Mouse (Mus musculus): ENCODE data around the gene 4933400A11Rik. TPM values are rescaled to one million over a fixed set of nuclear protein-coding genes. Genes with fewer than 3 reads are reported as not detected.

4933400A11Rik gene
- polyA plus RNA-seq (2016; fragmentation: Nextera tagmentation; extraction: Ambion mirVana), result not detected in 2 replicates

- Histone ChIP-seq H3K36me3 (no peaks in the 10 kb centered on the region), H3K27me3 (peaks cover 9% of the 10 kb centered on the region; the same call in 1 of the 2 replicates)
These were observed at the start of gene 4933400A11Rik for GRCm38 (mm10) chrX:169779535-169779934. 4933400A11Rik (minus strand) TSS chrX:169779635.

DNA sequence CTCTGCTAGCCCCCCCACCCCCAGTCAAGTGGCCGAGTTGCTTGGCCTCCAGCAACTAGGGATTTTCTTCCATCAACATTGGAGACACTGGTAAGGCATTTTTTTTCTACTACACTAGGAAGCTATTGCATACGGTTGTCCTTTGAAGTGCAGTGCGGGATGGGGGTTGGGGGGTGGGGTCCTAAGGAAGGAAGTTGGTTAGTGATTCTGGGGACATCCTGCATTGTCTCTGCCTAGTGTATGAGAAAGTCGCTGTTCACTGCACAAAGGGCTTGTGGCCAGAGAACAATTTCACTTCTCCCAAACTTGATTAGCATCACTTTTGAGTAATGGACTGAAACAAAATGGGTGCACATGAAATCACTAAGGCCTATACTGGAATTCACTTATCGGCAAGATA is 48.7 kb upstream of the 4933400A11Rik start:
- Histone ChIP-seq H3K27me3 (peaks cover 15% of the 10 kb centered on the region; the same call in 1 of the 2 replicates), H3K9me3 (no peaks in the 10 kb centered on the region), H3K4me2 (no peak overlapping the region), H3K9ac (replicated peaks) (no peak overlapping the region), H3K36me3 (no peaks in the 10 kb centered on the region), H3K4me3 (replicated peaks) (no peak overlapping the region), H3K4me1 (replicated peaks) (no peaks in the 10 kb centered on the region), H3K27ac (no peak overlapping the region)
- no peak for ATAC-seq (ENCODE audit: insufficient number of reproducible peaks, insufficient read depth, low FRiP score, low TSS enrichment, low read depth)
- WGBS, result 36% methylated on average over 5 of the region's 5 CpGs

More at GRCm38 (mm10) chrX:169779535-169779934, at the start of gene 4933400A11Rik:
- no peak within 1 kb of the TSS for H3K27ac ChIP-seq
- H3K4me3 ChIP-seq (replicated peaks), result no peak within 1 kb of the TSS
- no peak within 1 kb of the TSS for H3K4me2 ChIP-seq
- WGBS, result 81% methylated on average over 3 of the region's 3 CpGs
- H3K9me3 ChIP-seq, result no peaks in the 10 kb centered on the region
- ATAC-seq (ENCODE audit: insufficient number of reproducible peaks, insufficient read depth, low FRiP score, low TSS enrichment, low read depth), result no peak
- H3K9ac ChIP-seq (replicated peaks), result no peak within 1 kb of the TSS
- no peaks in the 10 kb centered on the region for H3K4me1 ChIP-seq (replicated peaks)

DNA sequence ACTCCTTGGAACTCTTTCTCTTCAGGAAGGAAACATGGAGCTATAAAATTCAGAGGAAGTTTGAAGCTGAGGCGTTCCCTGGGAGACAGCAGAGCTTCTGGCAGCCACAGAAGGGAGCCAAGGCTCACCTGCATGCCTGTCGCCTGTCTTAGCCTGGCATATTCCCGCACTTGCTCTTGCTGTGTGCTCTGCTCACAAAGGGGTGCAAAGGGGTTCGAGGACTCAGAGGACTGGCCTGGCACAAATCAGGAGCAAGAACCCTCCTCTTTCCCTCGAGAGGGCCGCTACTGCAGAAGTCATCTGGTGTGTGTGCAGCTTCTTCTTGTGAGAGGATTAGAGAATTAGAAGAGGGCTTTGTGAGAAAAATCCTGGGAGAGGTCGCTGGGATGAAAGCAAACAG is 48.3 kb upstream of the 4933400A11Rik start:
- no peak overlapping the region for H3K27ac ChIP-seq
- WGBS, result 18% methylated on average over 7 of the region's 7 CpGs

DNA sequence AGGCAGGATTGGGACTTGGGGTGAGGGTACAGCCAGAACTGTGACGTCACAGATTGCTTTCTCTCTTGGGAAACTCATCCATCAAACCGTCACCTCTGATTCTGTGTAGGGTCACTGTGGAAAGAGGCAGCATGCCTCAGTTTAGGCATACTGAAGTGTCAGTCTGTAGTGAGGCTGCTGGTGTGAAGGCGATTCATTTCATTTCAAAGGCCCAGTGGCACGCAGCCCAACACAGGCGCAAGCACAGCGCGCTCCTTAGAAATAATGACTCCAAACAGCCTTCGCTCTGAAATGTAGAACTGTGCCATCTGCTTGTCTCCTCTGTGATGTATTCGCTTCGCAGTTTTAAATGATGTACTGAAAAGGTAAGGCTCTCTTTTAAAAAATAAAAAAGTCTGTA is 47.5 kb upstream of the 4933400A11Rik start:
- no peak overlapping the region for H3K9ac ChIP-seq (replicated peaks)
- no peaks in the 10 kb centered on the region for H3K36me3 ChIP-seq
- ATAC-seq (ENCODE audit: insufficient number of reproducible peaks, insufficient read depth, low FRiP score, low TSS enrichment, low read depth), result no peak
- no peaks in the 10 kb centered on the region for H3K4me1 ChIP-seq (replicated peaks)
- H3K4me2 ChIP-seq, result no peak overlapping the region
- H3K4me3 ChIP-seq (replicated peaks), result no peak overlapping the region
- peaks cover 15% of the 10 kb centered on the region; the same call in 1 of the 2 replicates for H3K27me3 ChIP-seq
- no peaks in the 10 kb centered on the region for H3K9me3 ChIP-seq
- no peak overlapping the region for H3K27ac ChIP-seq
- 52% methylated on average over 10 of the region's 10 CpGs for WGBS

More for the DNA sequence above, 48.3 kb upstream of the 4933400A11Rik start:
- H3K4me3 ChIP-seq (replicated peaks), result no peak overlapping the region
- H3K9ac ChIP-seq (replicated peaks), result no peak overlapping the region
- ATAC-seq (ENCODE audit: insufficient number of reproducible peaks, insufficient read depth, low FRiP score, low TSS enrichment, low read depth), result no peak
- no peaks in the 10 kb centered on the region for H3K4me1 ChIP-seq (replicated peaks)
- no peaks in the 10 kb centered on the region for H3K36me3 ChIP-seq
- H3K9me3 ChIP-seq, result no peaks in the 10 kb centered on the region
- peaks cover 15% of the 10 kb centered on the region; the same call in 1 of the 2 replicates for H3K27me3 ChIP-seq
- no peak overlapping the region for H3K4me2 ChIP-seq

GRCm38 (mm10) chrX:169813673-169814072 is 34.2 kb upstream of the 4933400A11Rik start:
- WGBS, result 50% methylated on average over 1 of the region's 1 CpGs
- Histone ChIP-seq H3K9me3 (no peaks in the 10 kb centered on the region), H3K9ac (replicated peaks) (no peak overlapping the region), H3K27ac (no peak overlapping the region), H3K4me2 (no peak overlapping the region), H3K4me3 (replicated peaks) (no peak overlapping the region), H3K4me1 (replicated peaks) (no peaks in the 10 kb centered on the region), H3K36me3 (no peaks in the 10 kb centered on the region), H3K27me3 (peaks cover 9% of the 10 kb centered on the region; the same call in 1 of the 2 replicates)
- ATAC-seq (ENCODE audit: insufficient number of reproducible peaks, insufficient read depth, low FRiP score, low TSS enrichment, low read depth), result no peak

DNA sequence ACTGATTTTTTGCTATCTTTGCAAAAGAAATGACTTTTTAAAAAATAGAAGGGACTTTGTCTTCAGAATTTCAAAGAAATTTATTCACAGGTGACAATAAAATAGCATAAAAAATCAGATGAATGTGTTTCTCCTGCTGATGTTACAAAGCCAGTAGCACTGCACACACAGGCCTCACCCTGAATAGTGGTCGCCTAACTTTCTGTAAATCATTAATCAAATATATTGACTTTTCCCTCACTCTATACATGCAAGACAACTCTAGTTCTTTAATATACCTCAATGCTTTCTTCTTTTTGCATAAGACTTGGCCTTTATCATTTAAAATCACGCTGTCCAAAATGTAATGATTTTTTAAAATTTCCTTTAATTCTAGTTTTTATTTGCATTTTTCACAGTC is 32.3 kb upstream of the 4933400A11Rik start:
- WGBS, result 92% methylated on average over 2 of the region's 2 CpGs
- Histone ChIP-seq H3K4me1 (replicated peaks) (no peaks in the 10 kb centered on the region), H3K27me3 (peaks cover 9% of the 10 kb centered on the region; the same call in 1 of the 2 replicates)

DNA sequence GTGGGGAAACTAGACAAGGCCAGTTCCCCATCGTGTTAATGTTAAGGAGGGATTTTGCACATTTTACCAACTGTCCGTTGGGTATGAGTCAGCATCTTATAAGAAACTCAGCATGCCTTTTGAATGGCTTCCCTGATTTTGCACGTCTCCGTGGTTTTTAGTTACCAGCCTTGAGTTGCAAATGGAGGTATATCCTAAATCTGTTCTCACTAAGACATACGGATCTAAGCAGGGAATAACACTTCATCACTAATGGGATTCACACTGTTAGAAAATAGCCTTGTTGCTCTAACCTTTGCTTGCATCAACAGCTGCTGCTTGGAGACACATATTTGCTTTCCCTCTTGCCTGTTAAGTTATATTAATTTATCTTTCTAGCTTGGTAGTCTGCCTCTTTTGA is 31.9 kb upstream of the 4933400A11Rik start:
- Histone ChIP-seq H3K4me1 (replicated peaks) (no peaks in the 10 kb centered on the region), H3K27ac (no peak overlapping the region), H3K36me3 (no peaks in the 10 kb centered on the region), H3K4me3 (replicated peaks) (no peak overlapping the region), H3K27me3 (peaks cover 9% of the 10 kb centered on the region; the same call in 1 of the 2 replicates), H3K4me2 (no peak overlapping the region), H3K9ac (replicated peaks) (no peak overlapping the region), H3K9me3 (no peaks in the 10 kb centered on the region)
- WGBS, result 48% methylated on average over 5 of the region's 5 CpGs
- no peak for ATAC-seq (ENCODE audit: insufficient number of reproducible peaks, insufficient read depth, low FRiP score, low TSS enrichment, low read depth)

More for the DNA sequence above, 32.3 kb upstream of the 4933400A11Rik start:
- H3K27ac ChIP-seq, result no peak overlapping the region
- ATAC-seq (ENCODE audit: insufficient number of reproducible peaks, insufficient read depth, low FRiP score, low TSS enrichment, low read depth), result no peak
- no peak overlapping the region for H3K9ac ChIP-seq (replicated peaks)
- no peak overlapping the region for H3K4me3 ChIP-seq (replicated peaks)
- H3K4me2 ChIP-seq, result no peak overlapping the region
- no peaks in the 10 kb centered on the region for H3K9me3 ChIP-seq
- H3K36me3 ChIP-seq, result no peaks in the 10 kb centered on the region

GRCm38 (mm10) chrX:169807744-169808143 is 28.3 kb upstream of the 4933400A11Rik start:
- no peak for ATAC-seq (ENCODE audit: insufficient number of reproducible peaks, insufficient read depth, low FRiP score, low TSS enrichment, low read depth)

DNA sequence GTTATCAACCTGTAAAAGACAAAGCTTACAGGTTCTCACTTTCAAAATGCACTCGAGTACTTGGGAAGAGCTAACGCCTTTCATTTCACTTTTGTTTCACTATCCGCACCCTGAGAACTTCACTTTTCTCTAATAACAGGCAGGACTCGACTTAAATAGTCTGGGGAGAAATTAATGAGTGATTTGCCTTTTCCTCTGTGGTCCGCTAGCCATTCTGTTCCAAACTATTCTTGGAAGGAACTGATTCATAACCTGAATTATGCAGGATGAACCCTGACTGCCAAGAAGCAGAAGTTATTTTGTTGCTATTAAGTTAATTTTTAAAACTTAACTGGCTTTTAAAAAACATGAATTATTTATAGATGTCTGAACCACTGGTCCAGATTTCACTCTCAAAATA is 26.4 kb upstream of the 4933400A11Rik start:
- Histone ChIP-seq H3K4me3 (replicated peaks) (no peak overlapping the region), H3K36me3 (no peaks in the 10 kb centered on the region), H3K9ac (replicated peaks) (no peak overlapping the region), H3K27ac (no peak overlapping the region), H3K27me3 (peaks cover 8% of the 10 kb centered on the region; the same call in 1 of the 2 replicates), H3K9me3 (no peaks in the 10 kb centered on the region), H3K4me1 (replicated peaks) (no peaks in the 10 kb centered on the region), H3K4me2 (no peak overlapping the region)
- no peak for ATAC-seq (ENCODE audit: insufficient number of reproducible peaks, insufficient read depth, low FRiP score, low TSS enrichment, low read depth)
- 68% methylated on average over 5 of the region's 5 CpGs for WGBS

More at GRCm38 (mm10) chrX:169807744-169808143, 28.3 kb upstream of the 4933400A11Rik start:
- Histone ChIP-seq H3K4me3 (replicated peaks) (no peak overlapping the region), H3K36me3 (no peaks in the 10 kb centered on the region), H3K4me2 (no peak overlapping the region), H3K27me3 (0 out of 2 replicates have a peak, but pooled peaks cover 3% of the 10 kb centered on the region), H3K9ac (replicated peaks) (no peak overlapping the region), H3K4me1 (replicated peaks) (no peaks in the 10 kb centered on the region), H3K9me3 (no peaks in the 10 kb centered on the region), H3K27ac (no peak overlapping the region)
- WGBS, result 90% methylated on average over 3 of the region's 3 CpGs

DNA sequence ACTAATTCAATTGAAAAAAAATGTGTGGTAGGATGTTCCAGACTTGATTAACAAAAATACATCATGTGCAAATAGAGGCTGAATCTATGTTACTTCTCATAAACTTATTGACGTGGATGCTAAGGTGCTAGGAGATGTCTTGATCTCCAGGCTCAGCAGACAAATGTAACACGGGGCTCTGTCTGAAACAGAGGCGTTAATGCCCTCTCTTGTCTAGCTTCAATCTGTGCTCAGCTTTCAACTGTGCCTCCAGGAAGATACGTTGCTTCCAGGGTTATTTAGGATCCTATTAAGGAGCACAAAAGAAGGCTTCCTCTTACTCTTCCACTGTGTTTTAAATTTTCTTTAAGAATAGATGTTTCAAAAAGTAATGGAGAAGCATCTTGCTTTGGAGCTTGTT is 20.8 kb upstream of the 4933400A11Rik start:
- Histone ChIP-seq H3K27me3 (peaks cover 13% of the 10 kb centered on the region; the same call in 1 of the 2 replicates), H3K9me3 (no peaks in the 10 kb centered on the region), H3K4me2 (no peak overlapping the region), H3K4me1 (replicated peaks) (no peaks in the 10 kb centered on the region), H3K27ac (no peak overlapping the region), H3K9ac (replicated peaks) (no peak overlapping the region), H3K4me3 (replicated peaks) (no peak overlapping the region), H3K36me3 (no peaks in the 10 kb centered on the region)
- 32% methylated on average over 4 of the region's 4 CpGs for WGBS
- ATAC-seq (ENCODE audit: insufficient number of reproducible peaks, insufficient read depth, low FRiP score, low TSS enrichment, low read depth), result no peak

- H3K9ac ChIP-seq (replicated peaks), result no peak overlapping the region
- peak overlapping the region; percentile 26 for H3K4me3 ChIP-seq (replicated peaks)
- ATAC-seq (ENCODE audit: insufficient number of reproducible peaks, insufficient read depth, low FRiP score, low TSS enrichment, low read depth), result no peak
These were observed 19.7 kb upstream of the 4933400A11Rik start for GRCm38 (mm10) chrX:169798987-169799680.

More at GRCm38 (mm10) chrX:169798987-169799680, 19.7 kb upstream of the 4933400A11Rik start:
- Histone ChIP-seq H3K4me1 (replicated peaks) (0 out of 2 replicates have a peak, but pooled peaks cover 3% of the 10 kb centered on the region), H3K27ac (no peak overlapping the region), H3K36me3 (no peaks in the 10 kb centered on the region), H3K27me3 (peaks cover 17% of the 10 kb centered on the region), H3K9me3 (no peaks in the 10 kb centered on the region), H3K4me2 (no peak overlapping the region; the same call in 1 of the 2 replicates)
- 7% methylated on average over 11 of the region's 11 CpGs for WGBS
